Mouse (Mus musculus) T-cell, adult 2 months (primary cell): ENCODE results near the gene Stk19.
A peak's percentile ranks its signal among the peaks of the same experiment; 100 is the strongest.

ENCODE experiments used
- DNase-seq: peaks from one replicate; pipeline ENCODE4 v3.0.0; 2022; ENCODE audit warnings: low spot score

Gene Stk19

GRCm38 (mm10) chr17:34836856-34837221 lies at the start of gene Stk19, which contains the start of gene Dxo:
Gene Stk19, minus strand, starts transcription at chr17:34836945.
Gene Dxo, plus strand, starts transcription at chr17:34837019.
- peak; percentile 97 for DNase-seq

GRCm38 (mm10) chr17:34885615-34886014 lies 48.9 kb upstream of the Stk19 start:
- DNase-seq: no peak

DNA sequence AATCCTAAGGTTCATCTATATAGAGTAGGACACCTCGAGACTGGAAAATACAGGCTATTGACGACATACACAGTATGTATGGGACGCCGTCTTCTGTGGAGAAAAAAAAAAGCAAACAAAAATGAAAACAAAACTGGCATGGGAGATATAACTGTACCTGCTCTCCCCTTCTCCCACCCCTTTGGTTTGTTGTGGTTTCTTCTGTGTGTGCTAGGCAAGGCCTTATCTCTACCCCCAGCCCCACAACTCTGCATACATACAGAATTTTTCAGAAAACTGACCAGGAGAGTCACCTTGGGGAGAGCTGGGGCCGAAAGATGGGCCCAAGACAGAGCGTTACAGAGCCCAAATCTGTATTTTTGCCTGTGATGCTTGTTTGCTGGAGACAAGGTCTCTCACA lies 48.0 kb upstream of the Stk19 start:
- no peak for DNase-seq

GRCm38 (mm10) chr17:34883332-34883731 lies 46.6 kb upstream of the Stk19 start:
- no peak for DNase-seq

- no peak for DNase-seq
Measured at GRCm38 (mm10) chr17:34881683-34882310, 45.1 kb upstream of the Stk19 start, which contains the start of gene Gm20547. Gene Gm20547, minus strand, starts transcription at chr17:34882042.

DNA sequence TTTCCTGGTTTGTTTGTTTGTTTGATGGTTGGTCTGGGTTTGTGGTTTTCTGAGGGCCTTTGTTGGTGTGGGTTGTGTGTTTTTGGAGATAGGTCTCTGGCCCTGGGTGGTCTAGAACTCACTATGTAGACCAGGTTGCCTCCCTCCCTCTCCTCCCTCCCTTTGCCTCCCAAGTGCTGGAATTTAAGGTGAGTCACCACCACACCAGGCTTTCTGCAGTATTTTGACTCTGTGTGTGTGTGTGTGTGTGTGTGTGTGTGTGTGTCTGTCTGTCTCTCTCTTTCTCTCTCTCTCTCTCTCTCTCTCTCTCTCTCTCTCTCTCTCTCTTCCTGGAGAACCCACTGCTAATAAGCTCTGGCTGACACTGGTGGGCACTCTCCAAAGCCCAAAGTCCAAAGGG lies 44.4 kb upstream of the Stk19 start:
- DNase-seq: no peak

DNA sequence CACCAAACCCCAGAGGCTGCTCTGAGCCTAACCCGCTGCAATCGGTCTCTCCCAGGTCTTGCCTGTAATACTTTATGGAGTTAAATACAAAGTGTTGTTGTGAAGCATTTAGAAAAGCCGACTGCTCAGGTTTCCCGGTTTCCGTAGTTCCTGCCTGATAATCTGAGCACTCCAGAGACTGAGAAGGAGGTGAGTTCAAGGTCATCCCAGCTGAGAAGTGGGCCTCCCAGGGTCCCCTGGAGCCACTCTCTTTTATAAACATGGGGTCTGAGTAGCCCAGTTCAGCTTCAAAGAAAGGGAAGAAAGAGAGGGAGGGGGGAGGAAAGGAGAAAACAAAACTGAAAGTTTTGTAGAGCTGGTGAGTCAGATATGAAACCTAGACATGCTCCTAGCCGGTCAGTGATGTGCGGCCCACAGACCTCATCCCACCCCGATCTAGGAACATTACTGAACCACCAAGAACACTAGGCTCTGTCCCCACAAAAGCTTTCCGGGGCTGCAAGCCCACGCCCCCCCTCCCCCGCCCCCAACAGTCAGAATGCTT lies 42.7 kb upstream of the Stk19 start, which contains the start of gene Zbtb12:
TSS of gene Zbtb12 (plus strand) at position 148 of the 544 bp plus-strand sequence.
- DNase-seq: no peak

- no peak for DNase-seq
Measured at GRCm38 (mm10) chr17:34874321-34874720, 37.6 kb upstream of the Stk19 start.

- DNase-seq: no peak
Measured at GRCm38 (mm10) chr17:34865981-34866380, 29.2 kb upstream of the Stk19 start.

DNA sequence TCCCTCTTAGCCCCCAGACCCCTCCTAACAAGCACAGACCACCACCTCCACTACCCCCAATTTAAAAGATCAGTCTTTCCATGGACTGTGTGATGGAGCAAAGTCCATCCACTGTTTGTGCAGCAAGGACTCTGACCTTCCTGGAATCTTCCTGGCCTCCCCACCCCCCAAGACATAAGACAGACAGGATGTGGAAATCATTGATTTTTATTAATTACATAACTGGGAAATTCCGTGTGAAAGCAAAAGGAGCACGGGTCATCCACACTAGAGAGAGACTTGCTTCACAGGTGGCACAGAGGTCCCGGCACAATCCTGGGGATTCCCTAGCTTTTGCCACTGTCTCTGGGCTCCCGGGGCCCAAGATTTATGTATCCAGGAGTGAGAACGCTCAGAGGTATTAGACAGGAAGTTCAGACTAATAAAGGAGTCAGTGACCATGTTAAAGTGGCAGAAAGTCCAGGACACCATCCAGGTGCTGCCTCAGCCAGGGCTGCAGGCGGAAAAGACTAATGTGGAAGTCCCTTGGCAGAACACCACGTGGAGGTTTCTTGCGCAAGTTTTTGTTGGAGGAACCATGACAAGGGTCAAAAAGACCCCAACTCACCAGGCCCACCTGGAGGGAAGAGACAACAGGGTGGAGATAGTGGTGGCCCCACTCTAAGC lies 25.8 kb upstream of the Stk19 start, which contains the start of gene Cfb:
TSS of gene Cfb (minus strand) at position 103 of the 666 bp plus-strand sequence.
- DNase-seq: no peak

GRCm38 (mm10) chr17:34861704-34862415 lies 25.1 kb upstream of the Stk19 start:
- DNase-seq: no peak

DNA sequence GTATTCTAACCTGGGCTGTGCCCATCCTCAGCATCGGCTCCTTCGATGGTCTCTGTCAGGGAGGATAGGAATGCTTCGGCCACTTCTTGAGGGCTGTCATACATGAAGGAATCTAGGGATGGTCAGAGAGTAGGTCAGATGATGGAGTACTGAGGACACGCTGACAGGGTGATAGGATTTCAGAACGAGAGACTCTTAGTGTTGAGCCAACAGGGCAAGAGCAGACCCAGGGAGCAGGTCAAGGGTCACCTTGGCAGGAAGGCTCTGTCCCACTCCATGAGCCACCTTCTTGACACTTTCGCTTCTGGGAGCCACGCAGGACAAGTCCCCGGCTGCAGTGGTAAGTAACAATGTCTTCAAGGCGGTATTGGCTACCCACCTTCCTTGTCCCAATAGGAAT lies 23.8 kb upstream of the Stk19 start:
- DNase-seq: no peak

GRCm38 (mm10) chr17:34858670-34859069 lies 21.9 kb upstream of the Stk19 start:
- DNase-seq: no peak

GRCm38 (mm10) chr17:34855825-34856224 lies 19.1 kb upstream of the Stk19 start:
- peak; percentile 31 for DNase-seq

DNA sequence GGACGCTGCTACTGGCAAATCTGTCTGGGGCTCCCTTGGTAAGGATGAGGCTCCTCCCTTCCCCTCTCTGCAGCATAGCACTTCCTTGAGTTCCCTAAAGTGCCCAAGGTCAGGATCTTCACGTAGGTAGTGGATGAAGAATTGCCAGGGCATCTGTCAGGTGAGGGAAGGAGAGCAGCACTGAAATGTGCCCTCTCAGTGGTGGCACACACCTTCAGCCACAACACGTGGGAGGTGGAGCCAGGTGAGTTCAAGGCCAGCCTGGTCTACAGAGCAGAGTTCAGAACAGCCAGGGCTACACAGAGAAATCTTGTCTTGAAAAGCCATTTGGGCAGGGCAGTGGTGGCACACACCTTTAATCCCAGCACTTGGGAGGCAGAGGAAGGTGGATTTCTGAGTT lies 18.0 kb upstream of the Stk19 start:
- DNase-seq: no peak

GRCm38 (mm10) chr17:34853511-34853910 lies 16.8 kb upstream of the Stk19 start:
- no peak for DNase-seq

DNA sequence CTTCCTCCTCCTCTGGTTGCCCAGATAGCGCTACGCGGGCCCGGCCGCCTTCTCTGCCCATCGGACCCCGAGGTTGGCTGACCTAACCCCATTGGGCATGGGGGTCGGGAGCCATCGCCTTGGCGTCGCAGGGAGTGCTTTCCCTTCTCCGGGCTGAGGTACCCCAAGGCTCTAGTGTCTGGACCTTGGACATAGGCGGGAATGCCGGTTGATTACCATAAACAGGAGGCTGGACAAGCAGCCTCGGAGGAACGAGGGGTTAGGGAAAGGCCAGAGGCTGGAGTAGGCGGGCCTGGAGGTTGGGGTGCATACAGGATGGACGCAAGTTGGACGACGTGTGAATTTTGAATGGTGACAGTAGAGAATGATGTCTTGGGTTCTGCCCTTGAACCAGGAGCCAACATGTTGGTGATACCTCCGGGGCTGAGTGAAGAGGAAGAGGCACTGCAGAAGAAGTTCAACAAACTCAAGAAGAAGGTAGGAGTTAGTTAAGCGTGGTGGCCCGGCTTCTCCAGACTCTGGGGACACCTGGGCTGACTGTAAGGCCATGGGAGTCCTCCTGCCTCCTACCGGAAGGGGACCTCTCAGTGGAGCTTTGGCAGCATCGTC lies 13.9 kb upstream of the Stk19 start:
- no peak for DNase-seq

GRCm38 (mm10) chr17:34849722-34850516 lies 13.2 kb upstream of the Stk19 start, which contains the start of the genes Skiv2l and Nelfe:
Gene Skiv2l, minus strand, starts transcription at chr17:34850210.
Gene Nelfe, plus strand, starts transcription at chr17:34850391.
- peak; percentile 99 for DNase-seq

DNA sequence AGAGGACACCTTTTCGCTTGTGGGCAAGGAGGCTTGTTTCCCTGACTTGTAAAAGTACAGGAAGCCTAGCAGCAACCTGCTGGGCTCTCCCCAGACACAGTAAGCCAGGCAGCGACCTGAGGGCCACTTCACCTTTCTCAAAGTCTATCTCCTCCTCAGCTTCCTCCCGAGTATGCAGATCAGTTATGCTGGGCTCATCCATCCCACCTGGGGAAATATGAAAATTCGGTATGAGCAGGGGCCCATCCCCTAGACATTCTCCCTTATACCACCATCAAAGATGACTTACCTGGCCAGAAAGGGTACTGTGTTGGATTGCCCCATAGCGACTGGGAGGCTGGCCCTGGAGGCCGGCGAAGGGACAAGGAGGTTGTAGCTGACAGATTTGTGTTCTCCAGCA lies 10.9 kb upstream of the Stk19 start:
- no peak for DNase-seq

GRCm38 (mm10) chr17:34847192-34847591 lies 10.4 kb upstream of the Stk19 start:
- no peak for DNase-seq

DNA sequence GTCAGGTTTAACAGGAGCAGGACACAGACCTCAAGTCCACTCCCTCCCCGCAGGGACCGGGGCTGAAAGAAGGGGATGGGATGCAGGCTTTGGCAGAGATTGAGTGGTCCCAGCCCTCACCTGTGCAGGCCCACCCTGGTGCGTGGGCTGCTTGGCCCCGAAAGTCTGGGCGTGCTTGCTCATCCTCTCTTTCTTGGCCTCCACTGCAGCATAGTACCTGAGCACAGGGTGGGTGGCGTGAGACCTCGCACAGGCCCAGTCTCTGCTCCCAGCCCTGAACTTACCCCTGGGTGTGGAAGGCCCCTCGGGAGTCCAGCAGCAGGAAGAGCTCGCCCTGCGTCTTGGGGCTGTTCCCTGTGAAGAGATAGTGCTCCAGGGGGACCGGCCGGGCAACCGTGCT lies 8.1 kb upstream of the Stk19 start:
- no peak for DNase-seq
